Mouse (Mus musculus): ENCODE results near the gene B3glct.

B3glct gene

GRCm38 (mm10) chr5:149748640-149749580 is 70.9 kb downstream of the B3glct start:
- no peak for DNase-seq (ENCODE audit: low read depth, low spot score)

GRCm38 (mm10) chr5:149751861-149752260 is 73.8 kb downstream of the B3glct start:
- DNase-seq (ENCODE audit: low read depth, low spot score): no peak

GRCm38 (mm10) chr5:149753073-149753472 is 75.0 kb downstream of the B3glct start:
- no peak for DNase-seq (ENCODE audit: low read depth, low spot score)

GRCm38 (mm10) chr5:149767116-149767515 is 89.1 kb downstream of the B3glct start:
- no peak for DNase-seq (ENCODE audit: low read depth, low spot score)

GRCm38 (mm10) chr5:149767651-149768301 is 89.7 kb downstream of the B3glct start:
- no peak for DNase-seq (ENCODE audit: low read depth, low spot score)

- DNase-seq (ENCODE audit: low read depth, low spot score): no peak
Measured at GRCm38 (mm10) chr5:149769666-149770065, 91.6 kb downstream of the B3glct start.

- DNase-seq (ENCODE audit: low read depth, low spot score): no peak
Measured at GRCm38 (mm10) chr5:149776038-149776437, 98.0 kb downstream of the B3glct start.

- DNase-seq (ENCODE audit: low read depth, low spot score): no peak
Measured at GRCm38 (mm10) chr5:149779740-149780139, 101.7 kb downstream of the B3glct start.

- DNase-seq (ENCODE audit: low read depth, low spot score): peak; percentile 36
Measured at GRCm38 (mm10) chr5:149780411-149780810, 102.4 kb downstream of the B3glct start.

GRCm38 (mm10) chr5:149790087-149790486 is 112.1 kb downstream of the B3glct start:
- DNase-seq (ENCODE audit: low read depth, low spot score): no peak

- DNase-seq (ENCODE audit: low read depth, low spot score): no peak
Measured at GRCm38 (mm10) chr5:149810071-149810470, 132.0 kb downstream of the B3glct start.

GRCm38 (mm10) chr5:149811835-149812234 is 133.8 kb downstream of the B3glct start:
- DNase-seq (ENCODE audit: low read depth, low spot score): no peak
